Mouse (Mus musculus) forebrain, postnatal 0 days (tissue): Measurements from ENCODE around the gene Clstn2. TPM values are rescaled to one million over a fixed set of nuclear protein-coding genes. Genes with fewer than 3 reads are reported as not detected.

Experiments used
- ATAC-seq: fragments of 200-750 bp; cut with Nextera tagmentation; 2 replicates; pipeline ENCODE4 v1.8.0; 2017; ENCODE audit warnings: mild to moderate bottlenecking, moderate library complexity
- DNase-seq: peaks from one replicate; pipeline ENCODE4 v3.0.0-alpha.2; 2015
- H3K27ac ChIP-seq: fragments of 300-500 bp; sonication (generic); 2 replicates; pipeline ENCODE4 v1.5.1; 2014; ENCODE audit warnings: low read depth, mild to moderate bottlenecking, antibody characterized with exemption, low read length, moderate library complexity, mixed read lengths
- H3K27me3 ChIP-seq: fragments of 300-500 bp; sonication (generic); 2 replicates; pipeline ENCODE4 v1.6.1; 2014; ENCODE audit warnings: mild to moderate bottlenecking, low read length, mixed read lengths; ENCODE audit not compliant: insufficient read depth
- H3K36me3 ChIP-seq: fragments of 300-500 bp; sonication (generic); 2 replicates; pipeline ENCODE4 v1.6.1; 2014; ENCODE audit warnings: mild to moderate bottlenecking, moderate library complexity; ENCODE audit not compliant: insufficient read depth
- H3K4me1 ChIP-seq: fragments of 300-500 bp; sonication (generic); 2 replicates; pipeline ENCODE4 v1.6.1; 2014; ENCODE audit warnings: antibody characterized with exemption; ENCODE audit not compliant: insufficient read depth
- H3K4me2 ChIP-seq: fragments of 300-500 bp; sonication (generic); 2 replicates; pipeline ENCODE4 v1.6.1; 2014; ENCODE audit warnings: low read depth, mild to moderate bottlenecking, moderate library complexity
- H3K4me3 ChIP-seq: fragments of 300-500 bp; sonication (generic); 2 replicates; pipeline ENCODE4 v1.5.1; 2014; ENCODE audit warnings: low read depth, low read length, mixed read lengths
- H3K9ac ChIP-seq: fragments of 300-500 bp; sonication (generic); 2 replicates; pipeline ENCODE4 v1.6.1; 2014; ENCODE audit warnings: mild to moderate bottlenecking
- H3K9me3 ChIP-seq: fragments of 300-500 bp; sonication (generic); 2 replicates; pipeline ENCODE4 v1.6.1; 2016; ENCODE audit warnings: low read length
- CTCF ChIP-seq: sonication (generic); IDR thresholded peaks from 2 replicates; pipeline ENCODE4 v1.5.1; 2016; ENCODE audit warnings: antibody characterized with exemption, control low read depth, low read depth
- WGBS: fragments of 180-500 bp; shearing (Covaris S2); extraction: QIAGEN DNeasy Blood & Tissue Kit; methylation state at CpG from one replicate; pipeline ENCODE4 v1.1.7; 2014; 5-methylcytosine and 5-hydroxymethylcytosine counted together
- polyA plus RNA-seq: library from polyadenylated mRNA; unstranded; fragments of >200 nt; fragmentation: Nextera tagmentation; extraction: Ambion mirVana; gene quantifications from 2 replicates; pipeline ENCODE4 v1.2.1, GENCODE M21; 2015
- total RNA-seq: library from RNA; depleted of rRNA; stranded (reverse); fragments of >200 nt; gene quantifications from 2 replicates; pipeline ENCODE4 v1.2.3, GENCODE M21; 2014

Gene Clstn2
- total and polyA plus RNA-seq, 2 experiments from 2014 or later: 13.0 to 58.7 TPM

DNA sequence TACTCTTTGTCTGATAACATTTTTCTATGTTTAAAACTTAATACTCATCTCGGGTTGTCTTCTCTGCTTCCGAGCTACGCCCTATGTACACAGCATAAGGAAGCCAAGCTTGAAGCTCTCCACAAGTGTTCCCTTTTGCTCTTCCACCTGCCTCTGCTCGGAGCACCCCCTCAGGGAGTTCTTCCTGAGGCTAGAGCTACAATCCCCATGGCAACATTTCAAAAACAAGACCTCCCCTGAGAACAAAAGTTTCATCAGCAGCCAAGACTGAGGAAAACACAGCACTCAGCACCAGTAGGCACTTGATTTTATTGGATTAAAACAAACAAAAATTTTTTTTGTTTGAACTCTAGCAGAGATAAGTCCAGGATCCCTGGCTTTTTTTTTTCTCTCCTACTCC lies 37.3 kb downstream of the Clstn2 start:
- H3K27me3 ChIP-seq: no peaks in the 10 kb centered on the region
- no peak for DNase-seq
- H3K4me3 ChIP-seq: no peak overlapping the region
- H3K36me3 ChIP-seq: no peaks in the 10 kb centered on the region
- TF ChIP-seq CTCF: no peak
- 57% methylated on average over 4 of the region's 4 CpGs for WGBS
- H3K9ac ChIP-seq: no peak overlapping the region
- H3K9me3 ChIP-seq: no peaks in the 10 kb centered on the region
- no peak overlapping the region for H3K4me2 ChIP-seq
- H3K4me1 ChIP-seq: peaks cover 4% of the 10 kb centered on the region; the same call in 1 of the 2 replicates
- no peak for ATAC-seq
- H3K27ac ChIP-seq: no peak overlapping the region

DNA sequence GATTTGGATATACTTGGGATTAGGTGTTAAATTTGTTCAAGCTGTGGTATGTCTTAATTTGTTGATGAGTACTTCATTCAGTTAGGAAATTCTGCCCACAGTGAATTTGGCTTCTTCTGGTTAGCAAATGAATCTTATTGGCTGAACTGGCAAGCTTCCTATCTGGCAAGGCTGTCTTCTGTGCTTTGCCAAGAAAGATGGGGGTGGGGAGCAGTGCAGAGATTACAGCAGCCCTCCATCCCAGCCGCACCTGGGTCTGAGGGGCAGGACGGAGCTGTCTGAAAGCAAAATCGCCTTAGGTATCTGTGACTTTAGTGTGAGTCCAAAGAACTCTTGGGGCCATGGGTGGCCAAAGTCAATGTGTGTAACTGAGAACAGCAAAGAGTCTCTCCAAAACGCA lies 40.9 kb downstream of the Clstn2 start:
- ATAC-seq: no peak
- peaks cover 4% of the 10 kb centered on the region; the same call in 1 of the 2 replicates for H3K4me1 ChIP-seq
- H3K36me3 ChIP-seq: no peaks in the 10 kb centered on the region
- no peak overlapping the region for H3K27ac ChIP-seq
- no peak overlapping the region for H3K4me3 ChIP-seq
- H3K27me3 ChIP-seq: no peaks in the 10 kb centered on the region
- no peaks in the 10 kb centered on the region for H3K9me3 ChIP-seq
- H3K9ac ChIP-seq: no peak overlapping the region
- H3K4me2 ChIP-seq: no peak overlapping the region
- 28% methylated on average over 4 of the region's 4 CpGs for WGBS
- peak; percentile 54 for DNase-seq
- no peak for TF ChIP-seq CTCF

DNA sequence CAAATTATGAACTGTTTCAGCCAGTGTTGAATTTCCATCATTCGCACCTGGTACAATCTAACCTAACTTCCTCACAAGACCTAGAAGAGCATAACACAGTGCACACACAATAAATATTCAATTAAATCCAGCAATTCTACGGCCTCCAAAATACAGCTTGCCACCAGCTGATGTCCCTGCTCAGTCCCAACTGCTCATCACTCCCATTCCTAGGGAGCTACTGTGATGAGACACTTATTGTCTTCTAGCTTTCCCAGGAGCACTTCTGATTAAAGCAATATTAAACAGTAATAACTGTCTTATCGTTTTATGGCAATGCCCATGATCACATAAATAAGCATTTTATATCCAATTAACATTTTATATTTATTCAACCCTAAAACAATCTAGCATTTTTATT lies 55.6 kb downstream of the Clstn2 start:
- WGBS: 83% methylated on average over 3 of the region's 3 CpGs

GRCm38 (mm10) chr9:97974801-97975347 lies 58.1 kb downstream of the Clstn2 start:
- no peak for TF ChIP-seq CTCF
- DNase-seq (peak; percentile 61), ATAC-seq (peak; percentile 80)
- Histone ChIP-seq H3K27me3 (no peaks in the 10 kb centered on the region), H3K36me3 (no peaks in the 10 kb centered on the region), H3K9me3 (no peaks in the 10 kb centered on the region), H3K4me1 (no peaks in the 10 kb centered on the region), H3K9ac (no peak overlapping the region), H3K4me3 (no peak overlapping the region), H3K27ac (0 out of 2 replicates have a peak overlapping the region, but pooled peaks have one; percentile 4), H3K4me2 (no peak overlapping the region)
- 72% methylated on average over 13 of the region's 13 CpGs for WGBS

More for the DNA sequence above, 55.6 kb downstream of the Clstn2 start:
- H3K9ac ChIP-seq: no peak overlapping the region
- no peak for TF ChIP-seq CTCF
- no peaks in the 10 kb centered on the region for H3K4me1 ChIP-seq
- H3K4me3 ChIP-seq: no peak overlapping the region
- no peaks in the 10 kb centered on the region for H3K27me3 ChIP-seq
- H3K9me3 ChIP-seq: no peaks in the 10 kb centered on the region
- no peak for ATAC-seq
- no peak for DNase-seq
- H3K4me2 ChIP-seq: no peak overlapping the region
- no peaks in the 10 kb centered on the region for H3K36me3 ChIP-seq
- no peak overlapping the region for H3K27ac ChIP-seq

- ATAC-seq (peak; percentile 48), DNase-seq (peak; percentile 35)
- Histone ChIP-seq H3K27me3 (no peaks in the 10 kb centered on the region), H3K9ac (no peak overlapping the region), H3K4me3 (no peak overlapping the region), H3K4me2 (no peak overlapping the region), H3K9me3 (no peaks in the 10 kb centered on the region), H3K27ac (no peak overlapping the region), H3K36me3 (no peaks in the 10 kb centered on the region), H3K4me1 (no peaks in the 10 kb centered on the region)
- TF ChIP-seq CTCF: no peak
- 45% methylated on average over 4 of the region's 4 CpGs for WGBS
Observed at GRCm38 (mm10) chr9:97966691-97967090, 66.3 kb downstream of the Clstn2 start.

DNA sequence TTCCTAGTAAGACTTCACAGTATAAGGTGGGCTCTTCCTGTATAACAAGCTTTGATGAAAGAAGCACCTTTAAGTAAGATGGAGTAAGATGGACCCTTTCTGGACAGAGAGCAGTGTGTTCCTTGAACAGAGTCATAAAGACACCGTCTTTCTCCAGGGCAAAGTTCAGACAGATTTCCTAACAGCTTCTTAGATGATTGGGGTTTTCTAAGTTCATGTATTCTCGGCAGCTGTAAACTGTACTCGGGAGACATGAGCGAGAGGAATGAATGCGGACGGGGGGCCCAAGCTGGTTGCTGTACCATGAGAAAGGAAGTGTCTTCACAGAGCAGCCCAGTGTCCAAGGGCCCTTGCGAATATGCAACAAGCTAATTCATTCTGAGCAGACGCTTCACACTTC lies 75.5 kb downstream of the Clstn2 start:
- Histone ChIP-seq H3K4me1 (0 out of 2 replicates have a peak, but pooled peaks cover 5% of the 10 kb centered on the region), H3K4me2 (no peak overlapping the region), H3K9me3 (no peaks in the 10 kb centered on the region), H3K4me3 (no peak overlapping the region), H3K27ac (no peak overlapping the region), H3K36me3 (no peaks in the 10 kb centered on the region), H3K9ac (no peak overlapping the region), H3K27me3 (no peaks in the 10 kb centered on the region)
- 90% methylated on average over 8 of the region's 8 CpGs for WGBS
- no peak for TF ChIP-seq CTCF
- DNase-seq (no peak), ATAC-seq (no peak)

GRCm38 (mm10) chr9:97956407-97957106 lies 76.4 kb downstream of the Clstn2 start:
- DNase-seq: peak; percentile 74
- H3K4me2 ChIP-seq: no peak overlapping the region
- H3K4me3 ChIP-seq: no peak overlapping the region
- no peak for TF ChIP-seq CTCF
- H3K9me3 ChIP-seq: no peaks in the 10 kb centered on the region
- WGBS: 37% methylated on average over 4 of the region's 4 CpGs
- ATAC-seq: peak; percentile 36; the same call in 1 of the 2 replicates
- no peaks in the 10 kb centered on the region for H3K27me3 ChIP-seq
- no peaks in the 10 kb centered on the region for H3K36me3 ChIP-seq
- no peak overlapping the region for H3K9ac ChIP-seq
- no peak overlapping the region for H3K27ac ChIP-seq
- 0 out of 2 replicates have a peak, but pooled peaks cover 5% of the 10 kb centered on the region for H3K4me1 ChIP-seq
